Mouse (Mus musculus): ENCODE results near the gene Tspan12.
A peak's percentile ranks its signal among the peaks of the same experiment; 100 is the strongest.
"Not testable (repeated sequence)": the region's sequence is repeated elsewhere in the genome, so short reads cannot be mapped to it uniquely, and the experiment has no call there.

DNA sequence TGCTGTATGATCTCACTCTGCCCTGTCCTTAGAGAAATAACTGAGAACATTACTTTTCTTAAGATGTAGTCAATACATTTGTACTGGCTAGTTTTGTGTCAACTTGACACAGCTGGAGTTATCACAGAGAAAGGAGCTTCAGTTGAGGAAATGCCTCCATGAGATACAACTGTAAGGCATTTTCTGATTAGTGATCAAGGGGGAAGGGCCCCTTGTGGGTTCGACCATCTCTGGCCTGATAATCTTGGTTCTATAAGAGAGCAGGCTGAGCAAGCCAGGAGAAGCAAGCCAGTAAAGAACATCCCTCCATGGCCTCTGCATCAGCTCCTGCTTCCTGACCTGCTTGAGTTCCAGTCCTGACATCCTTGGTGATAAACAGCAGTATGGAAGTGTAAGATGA lies 62.7 kb downstream of the Tspan12 start:
- TF ChIP-seq POLR2AphosphoS2 (IDR thresholded peaks at IDR 0.05; ENCODE audit: low read length); NELFE (IDR thresholded peaks at IDR 0.05; ENCODE audit: low read depth, low read length); CTCF (IDR thresholded peaks at IDR 0.05 in 2 of 3, conservative IDR thresholded peaks at IDR 0.05 in 1 of 3; ENCODE audit: control insufficient read depth in 1 of 3, insufficient read depth in 1 of 3, low read depth in 2 of 3, low read length in 3 of 3, poor library complexity in 1 of 3, severe bottlenecking in 1 of 3); MEF2A (IDR thresholded peaks at IDR 0.05; ENCODE audit: extremely low read depth, insufficient replicate concordance, low read depth, low read length, poor library complexity, severe bottlenecking); MAFK (IDR thresholded peaks at IDR 0.05; ENCODE audit: borderline replicate concordance, low read depth, low read length); POLR2A (IDR thresholded peaks at IDR 0.05; ENCODE audit: control insufficient read depth in 1 of 2, insufficient read depth in 1 of 2, low read depth in 1 of 2, low read length in 2 of 2, poor library complexity in 1 of 2): not testable (repeated sequence)
- TF ChIP-seq EP300 (IDR thresholded peaks at IDR 0.05; ENCODE audit: low read depth in 1 of 2, low read length in 2 of 2) (peak; percentile 47 to 84; a peak in 3 of 4 replicates), GATA1 (IDR thresholded peaks at IDR 0.05; ENCODE audit: low read depth, low read length) (peak; percentile 43), TCF12 (IDR thresholded peaks at IDR 0.05; ENCODE audit: low read depth, low read length) (peak; percentile 77)
